Mouse (Mus musculus) erythroblast, adult 5-6 weeks (primary cell): Measurements from ENCODE around the gene Cpm. TPM values are rescaled to one million over a fixed set of nuclear protein-coding genes. Genes with fewer than 3 reads are reported as not detected.
"Not testable (repeated sequence)": the region's sequence is repeated elsewhere in the genome, so short reads cannot be mapped to it uniquely, and the experiment has no call there.

Source experiments
- ATAC-seq: replicated peaks from 2 replicates; pipeline ENCODE4 v1.8.0; 2016; ENCODE audit warnings: moderate number of reproducible peaks, mild to moderate bottlenecking, moderate TSS enrichment, inconsistent platforms; ENCODE audit not compliant: poor library complexity, low FRiP score, severe bottlenecking
- total RNA-seq, 2 experiments: library from RNA; stranded (forward) in 1 of 2; stranded (reverse) in 1 of 2; fragments of 150-400 nt in 1 of 2; fragments of 200-764, 138-1000 nt in 1 of 2; gene quantifications; 2 replicates each; pipeline versions ENCODE4 v1.2.3 to v1.2.4; 2015 to 2017; ENCODE audit warnings: low replicate concordance in 2 of 2

The Cpm gene
- total RNA-seq, 2 experiments from 2014 or later: 0.60 TPM; not detected in 1

GRCm38 (mm10) chr10:117724136-117724718 lies 94.9 kb downstream of the Cpm start:
- no peak for ATAC-seq

DNA sequence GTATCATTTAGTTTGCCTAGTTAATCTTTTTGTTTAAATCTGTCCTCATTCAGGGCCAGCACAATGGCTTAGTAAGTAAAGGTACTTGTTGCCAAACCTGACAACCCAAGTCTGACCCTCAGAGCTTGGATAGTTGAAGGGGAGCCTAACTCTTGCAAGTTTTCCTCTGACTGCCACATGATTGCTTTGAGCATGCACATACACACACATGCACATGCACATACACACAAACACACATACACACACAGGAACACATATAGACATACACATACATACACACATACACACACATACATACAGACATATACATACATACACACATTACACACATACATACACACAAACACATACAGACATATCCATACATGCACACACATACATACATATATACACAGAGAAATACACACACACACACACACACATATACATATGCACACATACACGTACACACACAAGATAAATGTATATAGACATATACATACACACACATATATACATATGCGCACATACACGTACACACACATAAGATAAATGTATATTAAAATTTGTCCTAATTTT lies 95.6 kb downstream of the Cpm start:
- no peak for ATAC-seq

DNA sequence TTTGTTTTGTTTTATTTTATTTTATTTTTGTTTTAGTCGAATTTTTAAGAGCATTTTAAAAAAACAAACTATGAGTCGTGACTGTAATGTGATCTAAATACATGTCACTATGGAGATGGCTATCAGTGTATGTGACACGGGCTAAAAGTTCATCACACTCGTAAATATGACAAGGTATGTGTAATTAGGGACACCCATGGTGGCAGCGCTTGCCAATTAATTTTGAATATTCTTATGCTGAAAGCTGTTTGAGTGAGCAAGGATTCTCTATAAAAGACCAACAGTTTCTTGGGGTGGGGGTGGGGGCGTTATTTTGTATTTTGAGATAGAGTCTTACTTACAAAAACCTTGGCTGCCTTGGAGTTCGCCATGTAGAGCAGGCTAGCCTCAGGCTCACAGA lies 96.4 kb downstream of the Cpm start:
- no peak for ATAC-seq

GRCm38 (mm10) chr10:117726350-117726749 lies 97.0 kb downstream of the Cpm start:
- ATAC-seq: no peak

DNA sequence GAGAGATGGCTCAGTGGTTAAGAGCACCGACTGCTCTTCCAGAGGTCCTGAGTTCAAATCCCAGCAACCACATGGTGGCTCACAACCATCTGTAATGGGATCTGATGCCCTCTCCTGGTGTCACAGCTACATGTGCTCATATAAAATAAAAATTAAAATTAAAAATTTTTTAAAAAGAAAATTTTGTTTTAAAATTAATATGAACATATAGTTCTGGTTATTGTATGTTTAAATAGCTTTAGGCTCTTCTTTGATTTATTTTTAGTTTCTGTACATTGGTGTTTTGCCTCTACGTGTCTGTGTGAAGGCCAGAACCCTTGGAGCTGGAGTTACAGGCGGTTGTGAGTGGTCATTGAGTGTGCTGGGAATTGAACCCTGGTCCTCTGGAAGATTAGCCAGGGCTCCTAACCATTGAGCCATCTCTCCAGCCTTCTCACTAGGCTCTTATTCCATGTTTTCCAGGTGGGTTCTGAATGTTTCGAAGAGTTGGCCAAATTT lies 97.6 kb downstream of the Cpm start:
- ATAC-seq: no peak

DNA sequence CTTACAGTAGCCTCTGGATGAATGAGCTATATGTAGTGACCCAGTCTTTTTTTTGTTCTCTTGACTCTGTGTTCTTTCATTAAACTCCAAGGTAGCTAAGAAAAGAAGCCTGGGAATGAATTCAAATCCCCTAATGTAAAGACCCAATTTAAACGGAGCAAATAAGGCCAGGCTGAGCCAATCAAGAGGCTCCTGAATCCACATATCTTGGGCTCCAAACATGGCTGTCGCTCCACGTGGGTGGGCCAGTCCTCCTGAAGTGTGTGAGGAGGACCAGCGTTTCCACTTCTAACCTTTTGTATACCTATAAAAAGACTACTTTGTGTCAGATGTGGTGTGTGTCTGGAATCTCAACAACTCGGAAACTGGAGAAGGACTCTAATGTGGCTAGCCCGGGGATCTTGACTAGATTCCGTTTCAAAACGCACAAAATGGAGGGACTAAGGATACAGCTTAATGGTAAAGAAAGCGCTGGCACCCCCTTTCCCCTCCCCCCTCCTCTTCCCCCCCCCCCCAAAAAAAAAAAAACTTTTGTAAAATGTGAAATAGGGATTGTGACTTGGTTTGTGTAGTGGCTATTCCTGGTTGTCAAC lies 98.3 kb downstream of the Cpm start:
- no peak for ATAC-seq

DNA sequence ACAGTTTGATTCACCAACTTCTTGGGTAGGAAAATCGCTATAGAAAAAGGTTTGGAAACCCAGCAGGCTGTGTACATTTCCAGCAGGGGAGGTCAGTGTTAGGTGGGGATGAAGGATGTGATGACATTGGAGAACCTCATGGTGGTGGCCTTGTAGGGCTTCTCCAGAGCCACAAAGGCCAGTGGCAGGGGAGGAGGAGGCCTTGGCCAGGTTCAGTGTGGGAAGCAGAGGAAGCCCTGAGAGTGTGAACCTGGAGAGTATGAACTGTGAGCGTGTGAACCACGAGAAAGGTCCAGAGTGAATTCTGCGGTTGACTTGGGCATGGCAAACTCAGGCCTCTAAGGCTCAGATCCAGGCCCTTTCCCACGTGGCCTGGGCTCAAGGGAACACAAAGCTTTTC lies 99.3 kb downstream of the Cpm start:
- ATAC-seq: no peak

- no peak for ATAC-seq
Observed at GRCm38 (mm10) chr10:117729139-117729814, 100.0 kb downstream of the Cpm start.

DNA sequence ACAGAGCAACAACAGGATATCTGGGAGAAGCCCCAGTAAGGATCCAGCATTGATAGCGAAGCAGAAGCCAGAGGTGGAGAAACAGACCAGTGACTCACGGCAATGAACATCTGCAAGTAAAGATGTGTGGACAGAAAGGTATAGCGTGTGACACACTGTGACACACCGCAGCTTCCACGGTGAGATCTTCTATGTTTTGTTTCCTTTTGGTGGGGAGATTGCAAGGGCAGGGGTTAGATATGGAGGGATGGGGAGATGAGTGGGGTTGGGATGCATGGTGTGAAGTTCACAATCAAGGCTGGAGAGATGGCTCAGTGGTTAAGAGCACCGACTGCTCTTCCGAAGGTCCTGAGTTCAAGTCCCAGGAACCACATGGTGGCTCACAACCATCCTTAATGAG lies 100.8 kb downstream of the Cpm start:
- ATAC-seq: no peak

DNA sequence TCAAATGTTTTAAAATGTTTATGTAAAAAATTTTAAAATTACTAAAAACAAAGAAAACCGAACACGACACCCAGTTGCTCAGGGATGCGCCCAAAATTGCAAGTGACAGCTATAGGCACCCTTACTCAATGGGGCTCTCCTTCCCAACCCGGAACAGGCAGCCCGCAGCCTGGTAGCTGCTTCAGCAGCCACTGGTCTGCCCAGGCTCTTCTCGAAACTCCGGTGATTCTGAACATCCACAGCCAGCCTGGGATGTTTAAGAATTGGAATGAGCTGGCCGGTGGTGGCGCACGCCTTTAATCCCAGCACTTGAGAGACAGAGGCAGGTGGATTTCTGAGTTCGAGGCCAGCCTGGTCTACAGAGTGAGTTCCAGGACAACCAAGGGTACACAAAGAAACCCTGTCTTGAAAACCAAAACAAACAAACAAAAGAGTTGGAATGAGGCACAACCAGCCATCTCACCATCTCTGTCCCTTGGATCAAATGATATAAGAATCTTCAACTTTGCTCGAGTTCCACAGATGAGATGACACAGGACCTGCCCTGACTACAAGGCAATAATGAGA lies 101.4 kb downstream of the Cpm start:
- ATAC-seq: no peak

DNA sequence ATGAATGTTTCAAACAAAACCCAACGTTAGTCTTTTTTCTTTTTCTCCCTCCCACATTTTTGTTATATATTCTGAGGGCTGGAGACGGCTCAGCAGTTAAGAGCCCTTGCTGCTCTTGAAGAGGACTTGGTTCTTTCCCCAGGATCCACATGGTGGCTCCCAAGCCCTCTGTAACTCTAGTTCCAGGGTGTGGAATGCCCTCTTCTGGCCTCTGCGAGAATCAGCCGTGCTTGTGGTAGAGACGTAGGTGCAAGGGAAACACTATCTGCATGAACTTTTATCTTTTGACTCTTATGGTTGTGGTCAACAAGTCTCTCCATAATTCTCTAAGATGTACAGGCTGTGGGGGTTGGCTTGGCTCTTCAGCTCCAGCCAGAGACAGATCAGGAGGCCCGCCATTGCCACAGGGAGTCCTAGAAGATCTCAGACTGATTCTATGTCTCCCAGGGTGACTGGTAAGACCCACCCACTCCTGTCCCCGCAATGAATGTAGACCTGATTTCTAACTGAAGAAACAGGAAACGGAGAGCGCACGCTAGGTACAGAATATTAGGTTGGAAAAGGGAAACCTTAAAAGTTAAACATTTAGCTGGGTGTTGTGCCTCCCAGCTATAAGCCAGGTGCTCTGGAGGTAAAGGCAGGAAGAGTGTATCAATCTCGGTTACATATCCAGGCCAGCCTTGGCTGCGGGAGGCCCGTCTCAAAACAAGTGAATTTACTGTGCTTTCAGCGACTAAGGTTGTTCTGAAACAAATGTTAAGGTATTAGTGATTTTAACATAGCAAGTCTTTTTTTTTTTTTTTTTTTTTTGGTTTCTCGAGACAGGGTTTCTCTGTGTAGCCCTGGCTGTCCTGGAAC lies 102.2 kb downstream of the Cpm start:
- peak; percentile 69 for ATAC-seq

DNA sequence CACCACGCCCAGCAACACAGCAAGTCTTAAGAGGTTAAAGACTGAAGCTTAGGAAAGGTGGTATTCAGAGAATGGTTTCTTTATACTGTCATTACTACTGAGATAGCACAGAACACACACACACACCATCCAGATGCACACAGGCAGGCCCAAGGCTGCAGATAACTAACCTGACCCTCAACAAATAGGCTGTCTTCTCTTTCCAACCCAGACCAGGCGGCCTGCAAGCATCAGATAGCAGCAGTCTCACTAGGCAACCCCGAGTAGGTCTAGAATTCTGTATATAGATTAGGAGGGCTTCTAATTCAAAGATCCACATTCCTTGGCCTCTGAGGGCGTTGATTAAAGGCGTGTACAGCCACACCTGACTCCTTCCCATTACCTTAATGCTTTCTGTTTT lies 102.9 kb downstream of the Cpm start:
- ATAC-seq: peak; percentile 86

DNA sequence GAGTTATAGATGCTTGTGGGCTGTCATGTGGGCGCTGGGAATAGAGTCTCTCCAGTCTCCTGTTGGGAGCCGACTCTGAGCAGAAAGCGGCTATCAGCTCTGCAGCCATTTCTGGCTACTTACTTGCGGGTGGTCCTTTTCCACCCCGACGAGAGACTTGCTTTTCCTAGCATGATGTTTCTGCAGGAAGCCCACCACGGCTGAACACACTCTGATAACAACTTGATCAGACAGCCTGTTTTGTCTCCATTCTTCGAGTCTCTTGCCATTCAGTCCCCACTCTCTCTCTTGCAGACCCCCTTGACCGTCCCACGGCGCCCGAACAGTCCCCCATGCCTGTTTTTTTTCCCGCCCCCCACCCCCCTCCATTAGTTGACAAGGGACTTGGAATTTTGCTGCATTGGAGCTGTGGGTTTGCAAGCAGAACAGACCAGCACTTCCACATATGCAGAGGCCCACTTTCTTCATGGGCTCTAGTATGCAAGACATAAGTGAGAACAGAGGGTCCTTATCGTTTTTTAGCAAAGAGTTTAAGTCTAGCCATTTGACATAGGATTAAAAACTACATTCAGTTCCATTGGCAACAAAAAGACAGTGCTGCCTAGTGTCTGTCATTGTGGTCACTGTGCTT lies 103.8 kb downstream of the Cpm start:
- no peak for ATAC-seq

- not testable (repeated sequence) for ATAC-seq
Observed at GRCm38 (mm10) chr10:117733626-117734025, 104.3 kb downstream of the Cpm start.

DNA sequence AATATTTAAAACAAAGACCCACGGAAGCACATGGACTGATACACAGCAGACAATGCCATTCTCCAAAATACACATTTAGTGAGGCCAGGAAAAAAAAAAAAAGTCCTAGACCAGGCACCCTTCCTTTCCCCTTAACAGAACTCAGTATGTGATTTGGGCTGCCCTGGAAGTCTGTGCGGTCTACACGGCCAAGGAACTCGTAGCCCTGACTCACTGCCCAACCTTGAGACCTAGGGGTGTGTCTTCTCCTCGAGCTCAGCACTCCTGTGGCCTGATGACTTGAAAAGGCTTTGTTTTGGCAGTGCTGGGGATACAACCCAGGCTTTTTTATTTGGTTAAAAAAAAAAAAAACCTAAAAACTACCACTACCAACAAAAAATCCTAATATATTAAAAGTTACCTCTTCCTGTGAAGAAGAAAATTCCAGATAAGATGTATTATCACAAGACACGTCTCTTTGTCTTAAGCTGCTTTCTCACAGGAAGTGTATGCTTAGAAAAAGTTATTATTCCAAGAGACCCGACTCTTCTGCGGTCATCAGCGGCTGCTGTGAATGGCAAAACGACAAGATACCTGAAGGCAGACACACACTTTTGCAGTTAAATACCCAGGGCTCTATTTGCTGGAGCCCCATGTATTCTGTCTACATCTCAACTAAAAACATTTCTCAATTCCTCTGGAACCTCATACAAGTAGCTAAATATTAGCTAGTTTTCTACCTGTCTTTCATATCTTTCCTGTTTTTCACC lies 105.0 kb downstream of the Cpm start:
- ATAC-seq: not testable (repeated sequence)

DNA sequence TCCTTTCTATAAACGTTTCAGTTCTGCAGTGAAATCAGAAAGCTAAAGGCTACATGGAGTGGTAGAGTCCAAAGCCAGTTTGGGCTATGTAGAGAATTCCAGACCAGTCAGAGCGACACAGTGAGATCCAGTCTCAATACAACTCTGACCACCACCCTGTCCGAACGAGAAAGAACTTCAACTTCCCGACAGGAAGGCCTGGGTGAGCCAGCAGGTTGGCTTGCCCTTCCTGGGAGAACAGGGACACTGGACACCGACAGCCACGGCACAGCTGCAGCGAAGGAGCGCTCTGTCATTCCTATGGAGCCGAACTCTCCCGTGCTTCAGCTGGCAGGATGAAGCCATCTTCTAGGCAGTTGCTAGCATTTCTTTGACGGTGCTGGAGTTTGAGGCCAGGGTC lies 106.1 kb downstream of the Cpm start:
- ATAC-seq: not testable (repeated sequence)

GRCm38 (mm10) chr10:117736573-117736972 lies 107.3 kb downstream of the Cpm start:
- ATAC-seq: no peak
